Mouse (Mus musculus) thymus, adult 2 months (tissue): ENCODE data around the gene Gm973.

Source experiments
- CTCF ChIP-seq: fragments of 200-500 bp; IDR thresholded peaks from 2 replicates; pipeline ENCODE4 v1.5.1; 2012; ENCODE audit warnings: mild to moderate bottlenecking, control low read depth, low read length, moderate library complexity, borderline replicate concordance; ENCODE audit not compliant: control insufficient read depth, poor library complexity, insufficient read depth; ENCODE audit errors: extremely low read depth
- POLR2A ChIP-seq: fragments of 200-500 bp; IDR thresholded peaks from 2 replicates; pipeline ENCODE4 v1.6.1; 2012; ENCODE audit warnings: mild to moderate bottlenecking, low read length, control low read depth, moderate library complexity; ENCODE audit not compliant: control insufficient read depth, poor library complexity, insufficient read depth; ENCODE audit errors: extremely low read depth

DNA sequence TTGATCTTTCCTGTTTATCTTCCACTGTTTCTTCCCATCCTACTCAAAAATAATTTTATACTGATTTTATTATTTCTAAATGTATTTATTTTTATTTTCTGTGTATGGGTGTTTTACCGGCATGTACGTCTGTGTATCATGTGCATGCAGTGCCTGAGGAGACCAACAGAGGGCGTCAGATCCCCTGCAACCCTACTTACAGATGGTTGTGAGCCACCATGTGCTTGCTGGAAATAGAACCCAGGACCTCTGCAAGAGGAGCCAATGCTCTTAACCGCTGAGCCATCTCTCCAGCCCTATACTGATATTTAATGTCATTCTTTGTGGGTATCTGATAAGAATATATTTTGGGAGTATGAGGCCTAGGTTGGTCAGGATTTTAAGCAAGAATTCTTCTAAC, 93.4 kb downstream of the Gm973 start:
- TF ChIP-seq POLR2A: no peak
- TF ChIP-seq CTCF: no peak
